Mouse (Mus musculus): Measurements from ENCODE around the gene Stk32b. TPM values are rescaled to one million over a fixed set of nuclear protein-coding genes. Genes with fewer than 3 reads are reported as not detected.

Gene Stk32b
- total RNA-seq, 1 experiment from 2014 or later: not detected

GRCm38 (mm10) chr5:37586071-37586470 lies 130.9 kb downstream of the Stk32b start:
- ATAC-seq (replicated peaks in 1 of 2; ENCODE audit: insufficient read depth in 1 of 2, low FRiP score in 2 of 2, low TSS enrichment in 1 of 2, low read depth in 1 of 2, poor library complexity in 2 of 2, severe bottlenecking in 2 of 2): no peak

- ATAC-seq (replicated peaks in 1 of 2; ENCODE audit: insufficient read depth in 1 of 2, low FRiP score in 2 of 2, low TSS enrichment in 1 of 2, low read depth in 1 of 2, poor library complexity in 2 of 2, severe bottlenecking in 2 of 2): no peak
These were observed 141.5 kb downstream of the Stk32b start for GRCm38 (mm10) chr5:37575427-37575826.

- ATAC-seq (replicated peaks in 1 of 2; ENCODE audit: insufficient read depth in 1 of 2, low FRiP score in 2 of 2, low TSS enrichment in 1 of 2, low read depth in 1 of 2, poor library complexity in 2 of 2, severe bottlenecking in 2 of 2): no peak
These were observed 159.6 kb downstream of the Stk32b start for GRCm38 (mm10) chr5:37557274-37557815.

GRCm38 (mm10) chr5:37554231-37554630 lies 162.7 kb downstream of the Stk32b start:
- no peak for ATAC-seq (replicated peaks in 1 of 2; ENCODE audit: insufficient read depth in 1 of 2, low FRiP score in 2 of 2, low TSS enrichment in 1 of 2, low read depth in 1 of 2, poor library complexity in 2 of 2, severe bottlenecking in 2 of 2)

- ATAC-seq (replicated peaks in 1 of 2; ENCODE audit: insufficient read depth in 1 of 2, low FRiP score in 2 of 2, low TSS enrichment in 1 of 2, low read depth in 1 of 2, poor library complexity in 2 of 2, severe bottlenecking in 2 of 2): no peak
These were observed 165.3 kb downstream of the Stk32b start for GRCm38 (mm10) chr5:37551649-37552048.

GRCm38 (mm10) chr5:37535726-37536293 lies 181.2 kb downstream of the Stk32b start:
- no peak for ATAC-seq (replicated peaks in 1 of 2; ENCODE audit: insufficient read depth in 1 of 2, low FRiP score in 2 of 2, low TSS enrichment in 1 of 2, low read depth in 1 of 2, poor library complexity in 2 of 2, severe bottlenecking in 2 of 2)

- ATAC-seq (replicated peaks in 1 of 2; ENCODE audit: insufficient read depth in 1 of 2, low FRiP score in 2 of 2, low TSS enrichment in 1 of 2, low read depth in 1 of 2, poor library complexity in 2 of 2, severe bottlenecking in 2 of 2): no peak
These were observed 181.7 kb downstream of the Stk32b start for GRCm38 (mm10) chr5:37535227-37535626.

GRCm38 (mm10) chr5:37525363-37525762 lies 191.6 kb downstream of the Stk32b start:
- no peak for ATAC-seq (replicated peaks in 1 of 2; ENCODE audit: insufficient read depth in 1 of 2, low FRiP score in 2 of 2, low TSS enrichment in 1 of 2, low read depth in 1 of 2, poor library complexity in 2 of 2, severe bottlenecking in 2 of 2)

GRCm38 (mm10) chr5:37520441-37520840 lies 196.5 kb downstream of the Stk32b start:
- ATAC-seq (replicated peaks in 1 of 2; ENCODE audit: insufficient read depth in 1 of 2, low FRiP score in 2 of 2, low TSS enrichment in 1 of 2, low read depth in 1 of 2, poor library complexity in 2 of 2, severe bottlenecking in 2 of 2): no peak

- ATAC-seq (replicated peaks in 1 of 2; ENCODE audit: insufficient read depth in 1 of 2, low FRiP score in 2 of 2, low TSS enrichment in 1 of 2, low read depth in 1 of 2, poor library complexity in 2 of 2, severe bottlenecking in 2 of 2): no peak
These were observed 204.5 kb downstream of the Stk32b start for GRCm38 (mm10) chr5:37512479-37512878.

GRCm38 (mm10) chr5:37506880-37507519 lies 210.0 kb downstream of the Stk32b start:
- no peak for ATAC-seq (replicated peaks in 1 of 2; ENCODE audit: insufficient read depth in 1 of 2, low FRiP score in 2 of 2, low TSS enrichment in 1 of 2, low read depth in 1 of 2, poor library complexity in 2 of 2, severe bottlenecking in 2 of 2)

- no peak for ATAC-seq (replicated peaks in 1 of 2; ENCODE audit: insufficient read depth in 1 of 2, low FRiP score in 2 of 2, low TSS enrichment in 1 of 2, low read depth in 1 of 2, poor library complexity in 2 of 2, severe bottlenecking in 2 of 2)
These were observed 221.9 kb downstream of the Stk32b start for GRCm38 (mm10) chr5:37494984-37495476.

- no peak for ATAC-seq (replicated peaks in 1 of 2; ENCODE audit: insufficient read depth in 1 of 2, low FRiP score in 2 of 2, low TSS enrichment in 1 of 2, low read depth in 1 of 2, poor library complexity in 2 of 2, severe bottlenecking in 2 of 2)
These were observed 244.9 kb downstream of the Stk32b start for GRCm38 (mm10) chr5:37472025-37472608.

GRCm38 (mm10) chr5:37471584-37471983 lies 245.4 kb downstream of the Stk32b start:
- ATAC-seq (replicated peaks in 1 of 2; ENCODE audit: insufficient read depth in 1 of 2, low FRiP score in 2 of 2, low TSS enrichment in 1 of 2, low read depth in 1 of 2, poor library complexity in 2 of 2, severe bottlenecking in 2 of 2): no peak

- no peak for ATAC-seq (replicated peaks in 1 of 2; ENCODE audit: insufficient read depth in 1 of 2, low FRiP score in 2 of 2, low TSS enrichment in 1 of 2, low read depth in 1 of 2, poor library complexity in 2 of 2, severe bottlenecking in 2 of 2)
These were observed 247.9 kb downstream of the Stk32b start for GRCm38 (mm10) chr5:37469031-37469430.

GRCm38 (mm10) chr5:37467646-37468045 lies 249.3 kb downstream of the Stk32b start:
- ATAC-seq (replicated peaks in 1 of 2; ENCODE audit: insufficient read depth in 1 of 2, low FRiP score in 2 of 2, low TSS enrichment in 1 of 2, low read depth in 1 of 2, poor library complexity in 2 of 2, severe bottlenecking in 2 of 2): no peak

GRCm38 (mm10) chr5:37465461-37465860 lies 251.5 kb downstream of the Stk32b start:
- no peak for ATAC-seq (replicated peaks in 1 of 2; ENCODE audit: insufficient read depth in 1 of 2, low FRiP score in 2 of 2, low TSS enrichment in 1 of 2, low read depth in 1 of 2, poor library complexity in 2 of 2, severe bottlenecking in 2 of 2)

GRCm38 (mm10) chr5:37458236-37458635 lies 258.7 kb downstream of the Stk32b start:
- no peak for ATAC-seq (replicated peaks in 1 of 2; ENCODE audit: insufficient read depth in 1 of 2, low FRiP score in 2 of 2, low TSS enrichment in 1 of 2, low read depth in 1 of 2, poor library complexity in 2 of 2, severe bottlenecking in 2 of 2)

Data from hematopoietic stem cell, adult 5-6 weeks (primary cell).